Mouse (Mus musculus) neural tube, embryonic 13.5 days (tissue): ENCODE measurements around the gene Cfdp1. TPM values are rescaled to one million over a fixed set of nuclear protein-coding genes. Genes with fewer than 3 reads are reported as not detected.

Experiments used
- ATAC-seq: fragments of 200-750 bp; cut with Nextera tagmentation; 2 replicates; pipeline ENCODE4 v1.8.0; 2017; ENCODE audit warnings: low read depth, mild to moderate bottlenecking, moderate TSS enrichment, moderate library complexity
- H3K27ac ChIP-seq: fragments of 300-500 bp; sonication (generic); replicated peaks from 2 replicates; pipeline ENCODE4 v1.5.1; 2015; ENCODE audit warnings: moderate library complexity, mild to moderate bottlenecking, inconsistent platforms
- H3K27me3 ChIP-seq: fragments of 300-500 bp; sonication (generic); 2 replicates; pipeline ENCODE4 v1.6.1; 2015; ENCODE audit warnings: mild to moderate bottlenecking, inconsistent platforms
- H3K36me3 ChIP-seq: fragments of 300-500 bp; sonication (generic); 2 replicates; pipeline ENCODE4 v1.6.1; 2015; ENCODE audit warnings: mild to moderate bottlenecking, inconsistent platforms
- H3K4me1 ChIP-seq: fragments of 300-500 bp; sonication (generic); replicated peaks from 2 replicates; pipeline ENCODE4 v1.6.1; 2015; ENCODE audit warnings: inconsistent platforms
- H3K4me2 ChIP-seq: fragments of 300-500 bp; sonication (generic); 2 replicates; pipeline ENCODE4 v1.6.1; 2015; ENCODE audit warnings: inconsistent platforms, mild to moderate bottlenecking, moderate library complexity
- H3K4me3 ChIP-seq: fragments of 300-500 bp; sonication (generic); 2 replicates; pipeline ENCODE4 v1.5.1; 2015; ENCODE audit warnings: mild to moderate bottlenecking, inconsistent platforms
- H3K9ac ChIP-seq: fragments of 300-500 bp; sonication (generic); 2 replicates; pipeline ENCODE4 v1.6.1; 2015; ENCODE audit warnings: moderate library complexity, mild to moderate bottlenecking, inconsistent platforms
- H3K9me3 ChIP-seq: fragments of 300-500 bp; sonication (generic); 2 replicates; pipeline ENCODE4 v1.6.1; 2016; ENCODE audit warnings: inconsistent platforms
- WGBS: fragments of 180-500 bp; shearing (Covaris S2); methylation state at CpG from one replicate; pipeline ENCODE4 v1.1.7; 2015; 5-methylcytosine and 5-hydroxymethylcytosine counted together
- polyA plus RNA-seq: library from polyadenylated mRNA; unstranded; fragments of >200 nt; fragmentation: Nextera tagmentation; extraction: Ambion mirVana; gene quantifications from 2 replicates; pipeline ENCODE4 v1.2.1, GENCODE M21; 2015

Gene Cfdp1
- polyA plus RNA-seq, 1 experiment from 2014 or later: 197 TPM

- WGBS: under 1% methylated on average over 40 of the region's 44 CpGs
These were observed 110.8 kb downstream of the Cfdp1 start for GRCm38 (mm10) chr8:111743101-111743791.

GRCm38 (mm10) chr8:111742261-111743037 lies 111.6 kb downstream of the Cfdp1 start:
- peak overlapping the region; percentile 83 for H3K4me2 ChIP-seq

More at GRCm38 (mm10) chr8:111743101-111743791, 110.8 kb downstream of the Cfdp1 start:
- Histone ChIP-seq H3K9me3 (no peaks in the 10 kb centered on the region), H3K27ac (peak overlapping the region; percentile 82), H3K4me1 (peaks cover 76% of the 10 kb centered on the region), H3K4me3 (peak overlapping the region; percentile 70), H3K9ac (peak overlapping the region; percentile 98), H3K36me3 (no peaks in the 10 kb centered on the region), H3K27me3 (no peaks in the 10 kb centered on the region), H3K4me2 (peak overlapping the region; percentile 83)
- ATAC-seq: peak; percentile 34

GRCm38 (mm10) chr8:111741556-111741955 lies 112.5 kb downstream of the Cfdp1 start:
- Histone ChIP-seq H3K9me3 (no peaks in the 10 kb centered on the region), H3K36me3 (no peaks in the 10 kb centered on the region), H3K27ac (peak overlapping the region; percentile 82), H3K4me2 (peak overlapping the region; percentile 83), H3K4me1 (peaks cover 92% of the 10 kb centered on the region), H3K4me3 (peak overlapping the region; percentile 70), H3K27me3 (no peaks in the 10 kb centered on the region), H3K9ac (peak overlapping the region; percentile 98)
- no peak for ATAC-seq
- WGBS: 75% methylated on average over 6 of the region's 6 CpGs

More at GRCm38 (mm10) chr8:111742261-111743037, 111.6 kb downstream of the Cfdp1 start:
- Histone ChIP-seq H3K9ac (peak overlapping the region; percentile 98), H3K4me3 (peak overlapping the region; percentile 70), H3K27me3 (no peaks in the 10 kb centered on the region), H3K4me1 (peaks cover 83% of the 10 kb centered on the region), H3K9me3 (no peaks in the 10 kb centered on the region), H3K36me3 (no peaks in the 10 kb centered on the region), H3K27ac (peak overlapping the region; percentile 82)
- ATAC-seq: peak; percentile 6; the same call in 1 of the 2 replicates
- 25% methylated on average over 11 of the region's 11 CpGs for WGBS

GRCm38 (mm10) chr8:111740994-111741393 lies 113.1 kb downstream of the Cfdp1 start:
- no peaks in the 10 kb centered on the region for H3K36me3 ChIP-seq
- peak overlapping the region; percentile 98 for H3K9ac ChIP-seq
- no peak overlapping the region for H3K27ac ChIP-seq
- ATAC-seq: no peak
- peak overlapping the region; percentile 70; the same call in 1 of the 2 replicates for H3K4me3 ChIP-seq
- no peaks in the 10 kb centered on the region for H3K9me3 ChIP-seq
- H3K4me1 ChIP-seq: peaks cover 93% of the 10 kb centered on the region
- H3K27me3 ChIP-seq: no peaks in the 10 kb centered on the region
- H3K4me2 ChIP-seq: peak overlapping the region; percentile 83
- WGBS: 82% methylated on average over 8 of the region's 8 CpGs

GRCm38 (mm10) chr8:111740301-111740711 lies 113.8 kb downstream of the Cfdp1 start:
- no peak for ATAC-seq
- Histone ChIP-seq H3K9ac (peak overlapping the region; percentile 98), H3K27ac (0 out of 2 replicates have a peak overlapping the region, but pooled peaks have one; percentile 61), H3K9me3 (no peaks in the 10 kb centered on the region), H3K4me2 (peak overlapping the region; percentile 83), H3K4me3 (peak overlapping the region; percentile 70; the same call in 1 of the 2 replicates), H3K36me3 (no peaks in the 10 kb centered on the region), H3K4me1 (peaks cover 93% of the 10 kb centered on the region), H3K27me3 (no peaks in the 10 kb centered on the region)
- WGBS: 77% methylated on average over 7 of the region's 7 CpGs

- no peaks in the 10 kb centered on the region for H3K36me3 ChIP-seq
- H3K27me3 ChIP-seq: no peaks in the 10 kb centered on the region
- H3K4me3 ChIP-seq: no peak overlapping the region
- peaks cover 93% of the 10 kb centered on the region for H3K4me1 ChIP-seq
- peak overlapping the region; percentile 98 for H3K9ac ChIP-seq
- ATAC-seq: no peak
- peak overlapping the region; percentile 83 for H3K4me2 ChIP-seq
- no peaks in the 10 kb centered on the region for H3K9me3 ChIP-seq
- WGBS: 54% methylated on average over 7 of the region's 7 CpGs
- H3K27ac ChIP-seq: peak overlapping the region; percentile 61; the same call in 1 of the 2 replicates
These were observed 114.5 kb downstream of the Cfdp1 start for GRCm38 (mm10) chr8:111739604-111740003.

- peak overlapping the region; percentile 61 for H3K27ac ChIP-seq
These were observed 115.2 kb downstream of the Cfdp1 start for GRCm38 (mm10) chr8:111738867-111739266.

GRCm38 (mm10) chr8:111736321-111736720 lies 117.8 kb downstream of the Cfdp1 start:
- 18% methylated on average over 7 of the region's 7 CpGs for WGBS
- ATAC-seq: no peak

More at GRCm38 (mm10) chr8:111738867-111739266, 115.2 kb downstream of the Cfdp1 start:
- no peak overlapping the region for H3K4me3 ChIP-seq
- H3K4me1 ChIP-seq: peaks cover 93% of the 10 kb centered on the region
- H3K27me3 ChIP-seq: no peaks in the 10 kb centered on the region
- peak overlapping the region; percentile 98 for H3K9ac ChIP-seq
- H3K9me3 ChIP-seq: no peaks in the 10 kb centered on the region
- 66% methylated on average over 6 of the region's 6 CpGs for WGBS
- H3K4me2 ChIP-seq: peak overlapping the region; percentile 83; the same call in 1 of the 2 replicates
- ATAC-seq: no peak
- no peaks in the 10 kb centered on the region for H3K36me3 ChIP-seq

GRCm38 (mm10) chr8:111735791-111736190 lies 118.3 kb downstream of the Cfdp1 start:
- Histone ChIP-seq H3K9me3 (no peaks in the 10 kb centered on the region), H3K4me1 (peaks cover 96% of the 10 kb centered on the region), H3K9ac (peak overlapping the region; percentile 88; the same call in 1 of the 2 replicates), H3K36me3 (no peaks in the 10 kb centered on the region), H3K27ac (peak overlapping the region; percentile 81), H3K4me3 (no peak overlapping the region), H3K27me3 (no peaks in the 10 kb centered on the region), H3K4me2 (no peak overlapping the region)
- ATAC-seq: no peak
- WGBS: 67% methylated on average over 4 of the region's 4 CpGs

More at GRCm38 (mm10) chr8:111736321-111736720, 117.8 kb downstream of the Cfdp1 start:
- Histone ChIP-seq H3K27me3 (no peaks in the 10 kb centered on the region), H3K9me3 (no peaks in the 10 kb centered on the region), H3K27ac (peak overlapping the region; percentile 81), H3K4me2 (no peak overlapping the region), H3K4me1 (peaks cover 96% of the 10 kb centered on the region), H3K36me3 (no peaks in the 10 kb centered on the region), H3K4me3 (no peak overlapping the region), H3K9ac (peak overlapping the region; percentile 88)

- H3K9ac ChIP-seq: peak overlapping the region; percentile 88
- WGBS: 66% methylated on average over 8 of the region's 8 CpGs
- H3K27ac ChIP-seq: peak overlapping the region; percentile 81
- no peak overlapping the region for H3K4me3 ChIP-seq
- H3K4me2 ChIP-seq: 0 out of 2 replicates have a peak overlapping the region, but pooled peaks have one; percentile 11
- ATAC-seq: no peak
- peaks cover 96% of the 10 kb centered on the region for H3K4me1 ChIP-seq
- no peaks in the 10 kb centered on the region for H3K27me3 ChIP-seq
- no peaks in the 10 kb centered on the region for H3K9me3 ChIP-seq
- H3K36me3 ChIP-seq: no peaks in the 10 kb centered on the region
These were observed 118.7 kb downstream of the Cfdp1 start for GRCm38 (mm10) chr8:111735335-111735761.

GRCm38 (mm10) chr8:111734244-111734960 lies 119.7 kb downstream of the Cfdp1 start:
- H3K9me3 ChIP-seq: no peaks in the 10 kb centered on the region
- no peaks in the 10 kb centered on the region for H3K27me3 ChIP-seq
- ATAC-seq: no peak
- H3K27ac ChIP-seq: peak overlapping the region; percentile 86
- no peak overlapping the region for H3K4me3 ChIP-seq
- 0 out of 2 replicates have a peak overlapping the region, but pooled peaks have one; percentile 11 for H3K4me2 ChIP-seq
- peaks cover 96% of the 10 kb centered on the region for H3K4me1 ChIP-seq
- H3K36me3 ChIP-seq: no peaks in the 10 kb centered on the region
- 47% methylated on average over 6 of the region's 6 CpGs for WGBS
- H3K9ac ChIP-seq: peak overlapping the region; percentile 88
